Mouse (Mus musculus): ENCODE results near the gene Atf6b.

Atf6b gene

GRCm38 (mm10) chr17:34627093-34627942 is 19.6 kb upstream of the Atf6b start:
- peak in 1 of 2 experiments; percentile 59 for DNase-seq

GRCm38 (mm10) chr17:34627943-34628643 is 18.9 kb upstream of the Atf6b start, which contains the start of gene Ppt2:
TSS of gene Ppt2 (minus strand) at chr17:34628510.
- DNase-seq, result peak in 1 of 2 experiments; percentile 45

GRCm38 (mm10) chr17:34628644-34628967 is 18.3 kb upstream of the Atf6b start:
- no peak for DNase-seq

GRCm38 (mm10) chr17:34629221-34629751 is 17.7 kb upstream of the Atf6b start, which contains the start of gene Prrt1:
TSS of gene Prrt1 (plus strand) at chr17:34629533.
- no peak for DNase-seq

GRCm38 (mm10) chr17:34629796-34630603 is 16.9 kb upstream of the Atf6b start:
- DNase-seq, result no peak

GRCm38 (mm10) chr17:34630761-34631301 is 16.1 kb upstream of the Atf6b start:
- DNase-seq, result no peak

- no peak for DNase-seq
These were observed 15.3 kb upstream of the Atf6b start for GRCm38 (mm10) chr17:34631647-34632046.

GRCm38 (mm10) chr17:34632261-34632691 is 14.7 kb upstream of the Atf6b start:
- DNase-seq, result peak; percentile 61 to 72

GRCm38 (mm10) chr17:34635671-34636070 is 11.3 kb upstream of the Atf6b start:
- DNase-seq, result no peak

GRCm38 (mm10) chr17:34637459-34637858 is 9.5 kb upstream of the Atf6b start:
- DNase-seq, result no peak

- DNase-seq, result no peak
These were observed 7.3 kb upstream of the Atf6b start for GRCm38 (mm10) chr17:34639461-34640255.

GRCm38 (mm10) chr17:34640778-34641601 is 6.0 kb upstream of the Atf6b start:
- no peak for DNase-seq

GRCm38 (mm10) chr17:34641945-34642344 is 5.0 kb upstream of the Atf6b start:
- no peak for DNase-seq

GRCm38 (mm10) chr17:34643379-34643778 is 3.6 kb upstream of the Atf6b start:
- no peak for DNase-seq

- DNase-seq, result no peak
These were observed 3.0 kb upstream of the Atf6b start for GRCm38 (mm10) chr17:34643944-34644343.

- peak; percentile 88 to 91 for DNase-seq
These were observed 2.3 kb upstream of the Atf6b start, which contains the start of gene Fkbpl for GRCm38 (mm10) chr17:34644608-34645007. TSS of gene Fkbpl (plus strand) at chr17:34644764.

GRCm38 (mm10) chr17:34645256-34645829 is 1.6 kb upstream of the Atf6b start:
- no peak for DNase-seq

- DNase-seq, result no peak
These were observed 975 bp upstream of the Atf6b start for GRCm38 (mm10) chr17:34645831-34646511.

- DNase-seq, result no peak
These were observed 1.4 kb downstream of the Atf6b start for GRCm38 (mm10) chr17:34648141-34648890.

All from spleen, adult 18-20 months (tissue).